Mouse (Mus musculus): ENCODE measurements around the gene Abhd10. TPM values are rescaled to one million over a fixed set of nuclear protein-coding genes. Genes with fewer than 3 reads are reported as not detected.

The Abhd10 gene
- polyA plus RNA-seq, 1 experiment, result 9.3 TPM

DNA sequence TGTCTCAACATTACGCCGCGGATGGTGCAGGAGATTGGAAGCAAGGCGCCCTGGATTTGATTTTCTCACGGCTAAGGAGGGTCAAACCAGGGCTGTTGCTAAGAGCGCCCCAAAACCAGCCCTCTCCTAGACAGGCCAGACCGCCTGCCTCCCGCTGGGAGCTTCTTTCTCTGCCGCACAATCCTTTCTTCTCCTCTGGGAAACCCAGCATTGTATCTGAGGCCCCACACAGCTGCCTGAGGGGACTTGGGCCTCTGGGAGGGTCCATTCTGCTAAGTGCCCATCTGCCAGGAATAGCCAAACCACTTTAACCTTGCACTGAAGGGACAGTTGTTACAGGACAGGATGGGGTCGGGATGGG, 18.0 kb downstream of the Abhd10 start:
- Histone ChIP-seq H3K27ac (ENCODE audit: control insufficient read depth, insufficient read depth, low read depth, low read length) (no peak overlapping the region), H3K36me3 (ENCODE audit: control insufficient read depth, insufficient read depth, low read length) (no peaks in the 10 kb centered on the region), H3K4me3 (ENCODE audit: control insufficient read depth, low read depth, low read length) (peak overlapping the region; percentile 21), H3K4me1 (ENCODE audit: control insufficient read depth, insufficient read depth, low read length) (peaks cover 7% of the 10 kb centered on the region), H3K27me3 (ENCODE audit: control insufficient read depth, insufficient read depth, low read length) (no peaks in the 10 kb centered on the region; the same call in 1 of the 2 replicates)
- TF ChIP-seq CTCF (IDR thresholded peaks at IDR 0.05; ENCODE audit: control insufficient read depth, insufficient read depth, insufficient replicate concordance, low read depth, low read length), result no peak
- no peak for TF ChIP-seq POLR2A (IDR thresholded peaks at IDR 0.05; ENCODE audit: control insufficient read depth, low read depth, low read length)

DNA sequence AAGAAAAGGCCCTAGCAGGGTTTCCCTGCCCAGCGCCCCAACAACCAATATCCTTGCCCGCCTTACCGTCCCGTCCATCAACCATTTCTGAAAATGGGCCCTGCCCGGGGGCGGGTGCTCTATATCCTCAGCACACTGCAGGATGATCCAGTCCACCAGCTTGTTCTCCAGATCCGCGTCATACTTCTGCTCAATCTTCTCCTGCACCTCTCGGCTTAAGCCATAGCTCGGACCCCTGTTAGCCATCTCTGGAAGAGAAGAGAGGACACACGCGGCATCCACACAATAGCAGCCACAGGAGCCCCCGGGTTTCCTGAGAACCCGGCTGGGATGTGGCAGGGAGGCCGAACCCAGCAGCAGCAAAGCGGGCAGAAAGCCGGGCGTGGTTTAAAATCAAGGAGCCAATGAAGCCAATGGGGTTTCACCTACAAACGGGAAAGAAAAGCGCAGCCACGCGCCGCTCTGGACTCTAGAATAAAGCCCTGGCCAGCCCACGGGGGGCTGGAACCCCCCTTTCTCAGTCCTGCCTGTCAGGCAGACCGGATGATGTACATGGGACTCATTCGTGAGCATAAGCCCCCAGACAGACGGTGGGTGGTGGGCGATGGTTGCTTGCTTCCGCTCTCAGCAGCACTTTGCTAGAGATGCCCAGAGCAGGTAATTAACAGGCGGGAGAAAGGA, 18.6 kb downstream of the Abhd10 start, which contains the start of gene Tagln3:
Gene Tagln3 (minus strand): TSS at position 548 of the 681 bp plus-strand sequence.
- Histone ChIP-seq H3K27ac (ENCODE audit: control insufficient read depth, insufficient read depth, low read depth, low read length) (no peak within 1 kb of the TSS), H3K4me1 (ENCODE audit: control insufficient read depth, insufficient read depth, low read length) (peaks cover 7% of the 10 kb centered on the region), H3K4me3 (ENCODE audit: control insufficient read depth, low read depth, low read length) (peak within 1 kb of the TSS; percentile 21), H3K27me3 (ENCODE audit: control insufficient read depth, insufficient read depth, low read length) (no peaks in the 10 kb centered on the region; the same call in 1 of the 2 replicates), H3K36me3 (ENCODE audit: control insufficient read depth, insufficient read depth, low read length) (no peaks in the 10 kb centered on the region)
- TF ChIP-seq POLR2A (IDR thresholded peaks at IDR 0.05; ENCODE audit: control insufficient read depth, low read depth, low read length), result no peak
- no peak for TF ChIP-seq CTCF (IDR thresholded peaks at IDR 0.05; ENCODE audit: control insufficient read depth, insufficient read depth, insufficient replicate concordance, low read depth, low read length)

DNA sequence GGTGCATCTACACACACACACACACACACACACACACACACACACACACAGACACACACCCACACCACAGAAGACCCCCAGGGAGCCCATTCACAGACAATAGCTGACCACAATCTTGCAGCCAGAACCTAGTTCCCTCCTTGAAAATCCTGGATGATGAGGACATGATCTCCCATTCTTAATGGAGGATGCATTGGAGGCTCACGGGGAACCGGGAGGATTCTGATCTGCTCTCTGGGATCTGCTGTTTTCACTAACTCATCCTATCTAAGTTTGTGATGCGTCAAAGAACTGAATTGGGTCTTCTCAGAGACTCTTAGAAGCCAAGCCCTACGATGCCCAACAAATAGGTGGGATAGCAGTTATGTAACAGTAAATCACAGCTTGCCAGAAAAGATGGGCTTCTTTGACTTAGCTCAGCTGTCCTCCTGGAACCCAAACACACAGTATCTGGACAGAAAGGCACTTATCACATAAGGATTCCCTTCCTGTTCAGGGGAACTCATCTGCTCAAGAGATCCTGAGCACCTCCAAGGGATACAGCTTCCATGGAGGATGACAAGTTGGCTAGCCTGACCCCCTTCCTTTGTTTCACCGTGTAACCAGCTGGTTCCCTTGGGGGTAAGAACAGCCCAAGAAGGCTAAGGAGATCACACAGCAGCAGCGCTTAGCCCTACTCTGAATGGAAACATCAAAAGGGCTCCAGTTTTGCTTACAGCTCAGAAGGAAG, 19.4 kb downstream of the Abhd10 start:
- Histone ChIP-seq H3K27me3 (ENCODE audit: control insufficient read depth, insufficient read depth, low read length) (no peaks in the 10 kb centered on the region; the same call in 1 of the 2 replicates), H3K27ac (ENCODE audit: control insufficient read depth, insufficient read depth, low read depth, low read length) (no peak overlapping the region), H3K4me1 (ENCODE audit: control insufficient read depth, insufficient read depth, low read length) (peaks cover 7% of the 10 kb centered on the region), H3K36me3 (ENCODE audit: control insufficient read depth, insufficient read depth, low read length) (no peaks in the 10 kb centered on the region), H3K4me3 (ENCODE audit: control insufficient read depth, low read depth, low read length) (no peak overlapping the region)
- TF ChIP-seq CTCF (IDR thresholded peaks at IDR 0.05; ENCODE audit: control insufficient read depth, insufficient read depth, insufficient replicate concordance, low read depth, low read length), result no peak
- no peak for TF ChIP-seq POLR2A (IDR thresholded peaks at IDR 0.05; ENCODE audit: control insufficient read depth, low read depth, low read length)

DNA sequence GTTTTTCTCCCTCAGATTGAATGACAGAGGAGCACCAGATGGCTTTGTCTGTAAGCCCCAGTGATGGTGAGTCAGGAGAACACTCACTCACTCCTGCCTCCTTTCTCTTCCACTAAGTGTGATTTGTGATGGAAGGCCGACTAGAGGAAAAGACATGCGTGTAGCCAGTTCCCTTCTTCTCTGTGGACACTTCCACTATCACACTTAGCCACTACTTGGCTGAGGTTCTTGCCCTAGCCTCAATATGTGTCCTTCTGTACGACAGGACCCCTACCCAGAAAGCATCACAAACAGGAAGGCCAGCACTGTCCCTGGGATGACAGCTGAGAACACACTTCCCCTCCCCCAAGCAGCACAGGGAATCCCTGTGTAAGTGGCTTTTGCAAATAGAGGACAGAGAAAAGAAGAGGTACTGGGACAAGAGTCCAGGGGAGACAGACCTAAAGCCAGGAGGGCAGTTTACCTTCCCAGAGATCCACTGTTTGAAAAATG, 20.2 kb downstream of the Abhd10 start:
- TF ChIP-seq POLR2A (IDR thresholded peaks at IDR 0.05; ENCODE audit: control insufficient read depth, low read depth, low read length), result no peak
- TF ChIP-seq CTCF (IDR thresholded peaks at IDR 0.05; ENCODE audit: control insufficient read depth, insufficient read depth, insufficient replicate concordance, low read depth, low read length), result no peak
- H3K4me1 ChIP-seq (ENCODE audit: control insufficient read depth, insufficient read depth, low read length), result peaks cover 7% of the 10 kb centered on the region
- no peak overlapping the region for H3K4me3 ChIP-seq (ENCODE audit: control insufficient read depth, low read depth, low read length)
- H3K27me3 ChIP-seq (ENCODE audit: control insufficient read depth, insufficient read depth, low read length), result no peaks in the 10 kb centered on the region; the same call in 1 of the 2 replicates
- H3K36me3 ChIP-seq (ENCODE audit: control insufficient read depth, insufficient read depth, low read length), result no peaks in the 10 kb centered on the region
- H3K27ac ChIP-seq (ENCODE audit: control insufficient read depth, insufficient read depth, low read depth, low read length), result no peak overlapping the region

DNA sequence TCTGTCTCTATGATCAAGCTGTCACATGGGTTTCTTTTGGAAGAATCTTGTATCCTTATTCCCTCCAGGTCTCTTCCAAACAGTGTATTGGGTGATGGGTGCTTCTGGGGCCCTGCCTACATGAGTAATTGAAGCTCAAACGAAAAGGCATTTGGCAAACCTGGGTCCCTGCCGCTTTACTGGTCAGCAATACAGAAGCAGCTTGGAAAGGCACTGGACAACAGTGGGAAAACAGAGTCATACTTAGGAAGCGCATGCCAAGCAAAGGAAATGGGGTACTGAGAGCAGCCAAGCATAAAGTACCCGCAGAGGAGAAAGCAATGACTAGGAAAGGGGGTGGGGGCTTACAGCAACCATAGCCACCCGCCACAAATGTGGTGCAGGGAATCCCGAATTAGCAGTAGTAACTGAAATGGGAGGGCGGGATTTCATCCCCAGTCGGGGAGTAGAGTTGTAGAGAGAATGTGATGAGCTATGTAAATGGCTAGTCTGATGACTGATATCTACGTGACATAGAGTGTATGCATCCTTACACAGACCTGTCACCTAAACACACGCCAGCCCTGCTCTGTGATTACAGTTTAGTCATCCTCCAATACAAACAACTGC, 22.6 kb downstream of the Abhd10 start:
- H3K4me3 ChIP-seq (ENCODE audit: control insufficient read depth, low read depth, low read length), result no peak overlapping the region
- H3K27ac ChIP-seq (ENCODE audit: control insufficient read depth, insufficient read depth, low read depth, low read length), result no peak overlapping the region
- H3K4me1 ChIP-seq (ENCODE audit: control insufficient read depth, insufficient read depth, low read length), result peaks cover 7% of the 10 kb centered on the region
- no peaks in the 10 kb centered on the region; the same call in 1 of the 2 replicates for H3K27me3 ChIP-seq (ENCODE audit: control insufficient read depth, insufficient read depth, low read length)
- H3K36me3 ChIP-seq (ENCODE audit: control insufficient read depth, insufficient read depth, low read length), result no peaks in the 10 kb centered on the region
- TF ChIP-seq POLR2A (IDR thresholded peaks at IDR 0.05; ENCODE audit: control insufficient read depth, low read depth, low read length), result no peak
- no peak for TF ChIP-seq CTCF (IDR thresholded peaks at IDR 0.05; ENCODE audit: control insufficient read depth, insufficient read depth, insufficient replicate concordance, low read depth, low read length)

DNA sequence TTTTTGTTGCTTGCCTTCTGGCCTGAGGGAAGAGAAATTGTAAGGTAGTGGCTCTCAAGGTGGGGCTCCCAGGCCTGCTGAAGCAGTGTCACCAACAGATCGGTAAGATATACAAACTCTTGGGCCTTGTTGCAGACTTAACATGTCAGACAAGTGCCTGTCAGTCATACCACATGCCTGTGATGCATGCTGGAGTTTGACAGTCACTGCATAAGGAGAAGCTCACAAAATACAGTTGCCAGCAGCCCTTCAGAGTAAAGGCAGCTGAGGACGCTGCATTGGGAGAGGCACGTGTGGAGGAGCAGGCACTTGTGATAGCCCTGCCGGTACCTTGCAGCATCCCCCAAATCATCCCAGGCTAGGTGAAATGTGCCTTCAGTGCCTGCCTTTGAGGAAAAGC, 24.5 kb downstream of the Abhd10 start:
- TF ChIP-seq POLR2A (IDR thresholded peaks at IDR 0.05; ENCODE audit: control insufficient read depth, low read depth, low read length) (no peak), CTCF (IDR thresholded peaks at IDR 0.05; ENCODE audit: control insufficient read depth, insufficient read depth, insufficient replicate concordance, low read depth, low read length) (no peak)
- Histone ChIP-seq H3K36me3 (ENCODE audit: control insufficient read depth, insufficient read depth, low read length) (no peaks in the 10 kb centered on the region), H3K27ac (ENCODE audit: control insufficient read depth, insufficient read depth, low read depth, low read length) (no peak overlapping the region), H3K4me3 (ENCODE audit: control insufficient read depth, low read depth, low read length) (no peak overlapping the region), H3K4me1 (ENCODE audit: control insufficient read depth, insufficient read depth, low read length) (no peaks in the 10 kb centered on the region), H3K27me3 (ENCODE audit: control insufficient read depth, insufficient read depth, low read length) (no peaks in the 10 kb centered on the region)
